Mouse (Mus musculus): ENCODE results near the gene Man1a. TPM values are rescaled to one million over a fixed set of nuclear protein-coding genes. Genes with fewer than 3 reads are reported as not detected.

The Man1a gene
- 31.0 and 73.0 TPM in 2 replicates for polyA plus RNA-seq (2012; rRNA removed; ENCODE audit: low replicate concordance)

GRCm38 (mm10) chr10:54076420-54076819 is at the start of gene Man1a:
TSS of gene Man1a (minus strand) at chr10:54076609.

